Mouse (Mus musculus): ENCODE results near the gene Rnls.

The Rnls gene

GRCm38 (mm10) chr19:33192064-33192463, 200.0 kb downstream of the Rnls start:
- DNase-seq (ENCODE audit: low spot score in 2 of 2) = no peak

GRCm38 (mm10) chr19:33188766-33189165, 203.3 kb downstream of the Rnls start:
- no peak for DNase-seq (ENCODE audit: low spot score in 2 of 2)

- DNase-seq (ENCODE audit: low spot score in 2 of 2) = no peak
Measured at GRCm38 (mm10) chr19:33179595-33179994, 212.5 kb downstream of the Rnls start.

- DNase-seq (ENCODE audit: low spot score in 2 of 2) = no peak
Measured at GRCm38 (mm10) chr19:33178866-33179265, 213.2 kb downstream of the Rnls start.

- DNase-seq (ENCODE audit: low spot score in 2 of 2) = no peak
Measured at GRCm38 (mm10) chr19:33178367-33178766, 213.7 kb downstream of the Rnls start.

- no peak for DNase-seq (ENCODE audit: low spot score in 2 of 2)
Measured at GRCm38 (mm10) chr19:33173991-33174390, 218.1 kb downstream of the Rnls start.

- no peak for DNase-seq (ENCODE audit: low spot score in 2 of 2)
Measured at GRCm38 (mm10) chr19:33169881-33170280, 222.2 kb downstream of the Rnls start.

- no peak for DNase-seq (ENCODE audit: low spot score in 2 of 2)
Measured at GRCm38 (mm10) chr19:33167528-33168264, 224.4 kb downstream of the Rnls start.

GRCm38 (mm10) chr19:33164801-33165200, 227.3 kb downstream of the Rnls start:
- no peak for DNase-seq (ENCODE audit: low spot score in 2 of 2)

GRCm38 (mm10) chr19:33161903-33162302, 230.2 kb downstream of the Rnls start:
- no peak for DNase-seq (ENCODE audit: low spot score in 2 of 2)

- DNase-seq (ENCODE audit: low spot score in 2 of 2) = no peak
Measured at GRCm38 (mm10) chr19:33159897-33160296, 232.2 kb downstream of the Rnls start.

- no peak for DNase-seq (ENCODE audit: low spot score in 2 of 2)
Measured at GRCm38 (mm10) chr19:33159192-33159591, 232.9 kb downstream of the Rnls start.

- no peak for DNase-seq (ENCODE audit: low spot score in 2 of 2)
Measured at GRCm38 (mm10) chr19:33158234-33158633, 233.9 kb downstream of the Rnls start.

GRCm38 (mm10) chr19:33148411-33148810, 243.7 kb downstream of the Rnls start:
- no peak for DNase-seq (ENCODE audit: low spot score in 2 of 2)

- DNase-seq (ENCODE audit: low spot score in 2 of 2) = no peak
Measured at GRCm38 (mm10) chr19:33143198-33143597, 248.9 kb downstream of the Rnls start.

GRCm38 (mm10) chr19:33137316-33137715, 254.8 kb downstream of the Rnls start:
- no peak for DNase-seq (ENCODE audit: low spot score in 2 of 2)

GRCm38 (mm10) chr19:33122611-33123226, 269.4 kb downstream of the Rnls start:
- DNase-seq (ENCODE audit: low spot score in 2 of 2) = no peak

- no peak for DNase-seq (ENCODE audit: low spot score in 2 of 2)
Measured at GRCm38 (mm10) chr19:33119947-33120346, 272.1 kb downstream of the Rnls start.

GRCm38 (mm10) chr19:33118898-33119297, 273.2 kb downstream of the Rnls start:
- DNase-seq (ENCODE audit: low spot score in 2 of 2) = no peak

- DNase-seq (ENCODE audit: low spot score in 2 of 2) = no peak
Measured at GRCm38 (mm10) chr19:33114631-33115295, 277.3 kb downstream of the Rnls start.

- DNase-seq (ENCODE audit: low spot score in 2 of 2) = peak; percentile 33 to 52
Measured at GRCm38 (mm10) chr19:33113746-33114145, 278.3 kb downstream of the Rnls start.

- DNase-seq (ENCODE audit: low spot score in 2 of 2) = no peak
Measured at GRCm38 (mm10) chr19:33110404-33110803, 281.7 kb downstream of the Rnls start.

- DNase-seq (ENCODE audit: low spot score in 2 of 2) = no peak
Measured at GRCm38 (mm10) chr19:33109941-33110371, 282.1 kb downstream of the Rnls start.
